Mouse (Mus musculus) liver, embryonic 14.5 days (tissue): Measurements from ENCODE around the gene Map1lc3b. TPM values are rescaled to one million over a fixed set of nuclear protein-coding genes. Genes with fewer than 3 reads are reported as not detected.

Experiments
- ATAC-seq: fragments of 200-750 bp; cut with Nextera tagmentation; 2 replicates; pipeline ENCODE4 v1.8.0; 2017; ENCODE audit warnings: moderate number of reproducible peaks, mild to moderate bottlenecking, moderate library complexity; ENCODE audit not compliant: insufficient read depth
- DNase-seq, 3 experiments: peaks; one replicate each; pipeline ENCODE4 v3.0.0-alpha.2; 2012 to 2013; ENCODE audit warnings: low read depth in 3 of 3, low spot score in 3 of 3
- H3K27ac ChIP-seq: fragments of 300-500 bp; sonication (generic); 2 replicates; pipeline ENCODE4 v1.5.1; 2014; ENCODE audit warnings: moderate library complexity, mild to moderate bottlenecking, control low read depth, inconsistent platforms
- H3K27me3 ChIP-seq: fragments of 300-500 bp; sonication (generic); 2 replicates; pipeline ENCODE4 v1.6.1; 2014; ENCODE audit warnings: mild to moderate bottlenecking, low read length, moderate library complexity; ENCODE audit not compliant: control insufficient read depth, insufficient read depth
- H3K36me3 ChIP-seq: fragments of 300-500 bp; sonication (generic); replicated peaks from 2 replicates; pipeline ENCODE4 v1.6.1; 2014; ENCODE audit warnings: low read depth; ENCODE audit not compliant: control insufficient read depth, insufficient read depth
- H3K4me1 ChIP-seq, 2 experiments: fragments of 200-500 bp in 1 of 2; fragments of 300-500 bp in 1 of 2; sonication (generic) in 1 of 2; replicated peaks; 2 replicates each; pipeline ENCODE4 v1.6.1; 2012 to 2014; ENCODE audit warnings: antibody characterized with exemption in 1 of 2, inconsistent platforms in 1 of 2, low read length in 1 of 2; ENCODE audit not compliant: control insufficient read depth in 2 of 2, insufficient read depth in 2 of 2
- H3K4me2 ChIP-seq: fragments of 300-500 bp; sonication (generic); 2 replicates; pipeline ENCODE4 v1.6.1; 2014; ENCODE audit warnings: low read depth, mild to moderate bottlenecking, control low read depth, moderate library complexity
- H3K4me3 ChIP-seq, 2 experiments: fragments of 200-500 bp in 1 of 2; fragments of 300-500 bp in 1 of 2; sonication (generic) in 1 of 2; 2 replicates each; pipeline ENCODE4 v1.5.1; 2012 to 2014; ENCODE audit warnings: low read depth in 2 of 2, low read length in 2 of 2, mild to moderate bottlenecking in 2 of 2, control low read depth in 1 of 2, inconsistent platforms in 1 of 2, moderate library complexity in 1 of 2; ENCODE audit not compliant: insufficient read depth in 1 of 2
- H3K9ac ChIP-seq: fragments of 300-500 bp; sonication (generic); replicated peaks from 2 replicates; pipeline ENCODE4 v1.6.1; 2014; ENCODE audit warnings: mild to moderate bottlenecking, control low read depth, moderate library complexity
- H3K9me3 ChIP-seq: fragments of 300-500 bp; sonication (generic); 2 replicates; pipeline ENCODE4 v1.6.1; 2016; ENCODE audit warnings: low read length, mixed read lengths; ENCODE audit not compliant: control insufficient read depth
- CTCF ChIP-seq: IDR thresholded peaks from 2 replicates; pipeline ENCODE4 v1.5.1; 2016; ENCODE audit warnings: antibody characterized with exemption, low read depth, control low read depth
- EP300 ChIP-seq: IDR thresholded peaks from 2 replicates; pipeline ENCODE4 v1.6.1; 2016; ENCODE audit warnings: antibody characterized with exemption, low read depth
- WGBS: fragments of 180-500 bp; shearing (Covaris S2); extraction: QIAGEN DNeasy Blood & Tissue Kit; methylation state at CpG from one replicate; pipeline ENCODE4 v1.1.7; 2014; ENCODE audit not compliant: insufficient replicate concordance; 5-methylcytosine and 5-hydroxymethylcytosine counted together
- polyA plus RNA-seq, 2 experiments: library from polyadenylated mRNA; depleted of rRNA in 1 of 2; stranded (reverse) in 1 of 2; unstranded in 1 of 2; fragments of >200 nt; fragmentation: Nextera tagmentation in 1 of 2; extraction: Ambion mirVana in 1 of 2; gene quantifications; 2 replicates each; pipeline versions ENCODE4 v1.2.1 to v1.2.3; 2012 to 2014

Map1lc3b gene
- polyA plus RNA-seq, 2 experiments = 20.9 to 147 TPM

DNA sequence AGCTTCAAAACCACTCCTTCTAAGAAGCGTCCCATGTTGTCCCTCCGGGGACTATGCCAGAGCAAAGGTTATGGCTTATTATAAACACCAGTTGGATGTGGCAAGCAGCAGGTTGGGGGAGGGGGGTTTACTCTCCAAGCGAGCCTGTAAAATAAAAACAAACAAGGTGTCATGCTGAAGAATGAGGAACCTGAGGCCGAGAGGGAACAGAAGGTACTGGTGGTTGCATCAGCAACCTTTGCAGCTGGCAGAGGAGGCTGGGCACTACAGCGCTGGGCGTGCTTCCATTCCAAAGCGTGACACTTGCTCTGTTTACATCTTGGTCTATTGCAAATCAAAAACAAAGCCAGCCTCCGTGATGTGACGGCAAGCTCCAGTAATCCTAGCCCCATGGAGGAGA lies 9.7 kb upstream of the Map1lc3b start:
- no peak for TF ChIP-seq EP300
- no peak for TF ChIP-seq CTCF
- H3K9ac ChIP-seq = no peak overlapping the region
- DNase-seq (no peak), ATAC-seq (no peak)
- H3K4me1 ChIP-seq = peaks cover 4 to 14% of the 10 kb centered on the region in 2 experiments
- H3K27me3 ChIP-seq = no peaks in the 10 kb centered on the region
- H3K4me2 ChIP-seq = no peak overlapping the region
- H3K27ac ChIP-seq = no peak overlapping the region
- no peaks in the 10 kb centered on the region for H3K36me3 ChIP-seq
- H3K4me3 ChIP-seq = no peak overlapping the region
- 44% methylated on average over 9 of the region's 9 CpGs for whole genome bisulfite sequencing
- H3K9me3 ChIP-seq = no peaks in the 10 kb centered on the region

DNA sequence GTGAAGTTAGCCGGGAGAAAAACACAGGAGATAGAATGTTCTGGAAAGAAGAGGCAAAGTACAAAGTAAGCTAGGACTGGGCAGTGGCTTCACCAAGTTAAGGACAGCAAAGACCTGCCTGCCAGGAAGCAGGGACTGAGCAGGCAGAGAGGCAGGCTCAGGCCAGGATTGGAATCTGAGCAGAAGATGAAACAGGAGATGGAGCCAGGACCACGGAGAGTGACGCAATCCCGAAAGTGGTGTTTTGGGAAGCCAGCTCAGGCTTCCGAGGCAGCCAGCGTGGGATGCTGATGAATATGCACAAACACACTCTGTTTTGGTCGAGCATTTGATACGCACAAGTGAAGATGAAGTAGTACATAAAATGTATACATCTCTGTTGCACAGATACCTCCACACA lies 6.5 kb upstream of the Map1lc3b start:
- Histone ChIP-seq H3K4me1 (peaks cover 31% of the 10 kb centered on the region in 2 experiments), H3K9me3 (no peaks in the 10 kb centered on the region), H3K4me2 (no peak overlapping the region), H3K9ac (no peak overlapping the region), H3K4me3 (no peak overlapping the region), H3K36me3 (no peaks in the 10 kb centered on the region), H3K27me3 (no peaks in the 10 kb centered on the region), H3K27ac (no peak overlapping the region)
- 47% methylated on average over 8 of the region's 8 CpGs for WGBS
- ATAC-seq (no peak), DNase-seq (no peak)
- no peak for TF ChIP-seq CTCF
- TF ChIP-seq EP300 = no peak

DNA sequence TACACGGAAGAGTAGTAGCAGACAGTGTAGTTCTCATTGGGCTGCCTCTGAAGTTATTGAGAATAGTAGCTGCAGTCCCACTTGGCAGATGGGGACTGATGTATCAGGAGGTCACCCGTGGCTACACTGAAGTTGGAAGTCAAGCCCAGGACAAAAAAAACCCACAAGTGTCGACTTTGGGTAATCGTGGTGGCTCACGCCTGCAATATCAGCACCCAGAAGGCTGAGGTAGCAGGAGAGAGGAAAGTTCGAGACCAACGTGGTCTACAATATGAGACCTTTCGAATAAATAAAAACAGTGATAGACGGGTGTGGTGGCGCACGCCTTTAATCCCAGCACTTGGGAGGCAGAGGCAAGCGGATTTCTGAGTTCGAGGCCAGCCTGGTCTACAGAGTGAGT lies 5.4 kb upstream of the Map1lc3b start:
- Histone ChIP-seq H3K4me1 (peaks cover 38 to 41% of the 10 kb centered on the region in 2 experiments), H3K9ac (peak overlapping the region; percentile 91), H3K9me3 (no peaks in the 10 kb centered on the region), H3K27me3 (no peaks in the 10 kb centered on the region), H3K36me3 (no peaks in the 10 kb centered on the region), H3K4me2 (peak overlapping the region; percentile 82), H3K27ac (peak overlapping the region; percentile 84), H3K4me3 (peak overlapping the region; percentile 71 to 94)
- WGBS = 31% methylated on average over 13 of the region's 13 CpGs
- ATAC-seq (peak; percentile 2; the same call in 1 of the 2 replicates), DNase-seq (no peak)
- TF ChIP-seq CTCF (no peak), EP300 (no peak)

DNA sequence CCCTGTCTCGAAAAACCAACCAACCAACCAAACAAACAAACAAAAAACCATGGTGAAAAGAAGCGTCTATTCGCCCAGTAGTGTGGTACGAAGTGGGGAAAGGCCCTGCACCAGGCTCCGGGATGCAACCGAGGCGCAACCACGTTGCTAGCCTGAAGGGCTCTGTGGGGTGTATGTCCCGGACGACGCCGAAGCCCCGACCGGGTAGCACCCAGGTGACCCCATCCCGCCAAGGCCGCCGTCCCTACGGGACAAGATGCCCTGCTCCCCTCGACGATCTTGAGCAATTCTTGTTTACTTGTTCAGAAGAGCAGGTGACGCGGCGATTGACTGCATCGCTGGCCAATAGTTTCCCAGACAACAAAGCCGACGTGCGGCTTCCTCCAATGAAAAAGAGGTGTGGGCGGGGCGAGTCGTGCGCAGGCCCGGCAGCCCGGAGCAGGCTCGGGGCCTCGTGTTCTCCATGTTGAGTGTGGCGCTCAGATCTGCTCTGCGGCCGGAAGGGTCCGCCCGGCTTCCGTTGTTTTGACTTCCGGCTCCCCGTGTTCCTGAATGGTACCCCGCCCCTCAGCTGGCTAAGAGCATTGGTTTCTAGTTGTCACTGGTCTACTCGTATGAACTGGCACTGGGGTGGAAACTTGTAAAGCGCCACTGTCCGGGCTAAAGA lies 4.9 kb upstream of the Map1lc3b start:
- Histone ChIP-seq H3K4me3 (peak overlapping the region; percentile 71 to 94), H3K4me2 (peak overlapping the region; percentile 82), H3K9ac (peak overlapping the region; percentile 91), H3K27me3 (no peaks in the 10 kb centered on the region), H3K9me3 (no peaks in the 10 kb centered on the region), H3K36me3 (no peaks in the 10 kb centered on the region), H3K4me1 (peaks cover 42 to 43% of the 10 kb centered on the region in 2 experiments), H3K27ac (peak overlapping the region; percentile 84)
- ATAC-seq (peak; percentile 84), DNase-seq (peak; percentile 97 to 99 (median 98))
- no peak for TF ChIP-seq CTCF
- peak; percentile 55 for TF ChIP-seq EP300
- whole genome bisulfite sequencing = 1% methylated on average over 47 of the region's 47 CpGs

DNA sequence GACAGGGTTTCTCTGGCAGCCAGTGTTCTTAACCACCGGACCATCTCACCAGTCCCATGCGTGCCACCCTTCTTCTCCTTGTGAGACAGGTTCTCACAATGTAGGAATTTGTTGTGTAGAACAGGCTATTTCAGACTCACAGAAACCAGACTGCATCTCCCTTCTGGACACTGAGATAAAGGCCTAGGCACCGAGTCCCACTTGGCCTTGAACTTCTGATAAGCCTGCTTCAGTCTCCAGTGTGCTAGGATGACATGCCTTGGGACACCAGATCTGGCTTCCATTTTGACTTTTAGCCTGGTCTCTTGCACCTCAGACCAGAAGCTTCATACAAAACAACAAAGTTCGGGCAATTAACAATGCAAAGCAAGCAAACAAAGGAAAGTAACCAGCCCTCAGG lies 1.4 kb upstream of the Map1lc3b start:
- ATAC-seq (peak; percentile 59), DNase-seq (peak; percentile 87 to 90 (median 87))

More for the DNA sequence above, 1.4 kb upstream of the Map1lc3b start:
- WGBS = 15% methylated on average over 4 of the region's 4 CpGs
- H3K4me1 ChIP-seq = peaks cover 43 to 56% of the 10 kb centered on the region in 2 experiments
- no peaks in the 10 kb centered on the region for H3K27me3 ChIP-seq
- peak overlapping the region; percentile 98 for H3K27ac ChIP-seq
- H3K4me3 ChIP-seq = peak overlapping the region in 1 of 2 experiments; percentile 19; a peak in 1 of 4 replicates
- no peak for TF ChIP-seq CTCF
- peak; percentile 91 for TF ChIP-seq EP300
- H3K9ac ChIP-seq = peak overlapping the region; percentile 57
- peak overlapping the region; percentile 67 for H3K4me2 ChIP-seq
- no peaks in the 10 kb centered on the region for H3K9me3 ChIP-seq
- H3K36me3 ChIP-seq = peaks cover 7% of the 10 kb centered on the region; the same call in 1 of the 2 replicates
